Mouse (Mus musculus): Measurements from ENCODE around the gene Tnfsf12. TPM values are rescaled to one million over a fixed set of nuclear protein-coding genes. Genes with fewer than 3 reads are reported as not detected.

The Tnfsf12 gene
- polyA plus RNA-seq, 1 experiment: 5.5 TPM

DNA sequence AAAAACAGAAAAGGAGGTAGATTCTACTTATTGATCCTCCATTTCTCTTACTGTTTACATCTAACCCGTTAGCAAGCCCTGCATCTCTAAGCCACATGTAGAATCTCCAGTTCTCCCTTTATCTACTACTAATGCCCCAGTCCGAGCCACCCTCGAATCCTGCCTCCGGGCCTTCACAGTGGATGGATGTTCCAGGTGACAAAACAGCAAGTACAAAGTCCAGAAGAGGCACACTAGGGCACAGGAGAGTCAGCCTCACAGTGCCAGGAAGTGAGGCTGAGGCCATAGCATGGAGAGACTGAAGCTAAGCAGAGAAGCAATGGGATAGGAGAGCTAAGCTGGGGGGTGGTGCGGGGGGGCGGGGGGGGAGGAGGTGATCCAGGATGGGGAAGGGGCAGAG lies 2.8 kb downstream of the Tnfsf12 start:
- Histone ChIP-seq H3K4me2 (ENCODE audit: low read depth) (no peak overlapping the region), H3K27me3 (ENCODE audit: control insufficient read depth, insufficient read depth, insufficient read length) (no peaks in the 10 kb centered on the region), H3K4me3 (no peak overlapping the region), H3ac (ENCODE audit: control insufficient read depth, insufficient read length) (no peak overlapping the region), H3K79me2 (ENCODE audit: control insufficient read depth, insufficient read depth) (no peaks in the 10 kb centered on the region), H3K36me3 (ENCODE audit: control insufficient read depth, insufficient read depth) (no peaks in the 10 kb centered on the region)
- no peak for TF ChIP-seq REST (IDR thresholded peaks at IDR 0.05; ENCODE audit: insufficient read depth, insufficient read length)
- TF ChIP-seq E2F4 (IDR thresholded peaks at IDR 0.05; ENCODE audit: insufficient read depth): no peak

DNA sequence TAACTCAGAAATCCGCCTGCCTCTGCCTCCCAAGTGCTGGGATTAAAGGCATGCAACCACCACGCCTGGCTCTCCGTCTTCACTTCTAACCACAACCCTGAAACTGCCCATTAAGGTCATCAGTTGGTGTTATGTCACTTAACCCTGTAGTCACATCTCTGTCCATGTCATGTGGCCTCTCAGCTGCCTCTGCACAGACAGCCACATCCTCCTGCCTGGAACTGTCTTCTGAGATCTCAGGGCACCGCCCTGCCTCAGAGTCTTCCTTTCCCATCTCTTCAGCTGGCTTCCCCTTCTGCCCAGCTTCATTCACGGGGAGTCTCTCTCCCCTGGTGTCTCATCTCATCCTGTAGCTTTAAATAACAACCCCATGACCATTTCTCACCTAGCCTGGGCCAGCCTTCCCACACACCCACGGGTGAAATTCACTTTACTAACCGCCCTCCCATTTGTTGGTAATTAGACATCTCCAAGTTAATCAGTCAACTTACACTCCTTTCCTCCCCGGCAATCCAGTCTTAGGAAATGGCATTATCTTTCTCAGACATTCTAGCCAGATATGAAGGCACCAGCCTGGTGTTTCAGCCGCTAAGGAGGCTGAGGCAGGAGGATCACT lies 3.3 kb downstream of the Tnfsf12 start:
- Histone ChIP-seq H3K27me3 (ENCODE audit: control insufficient read depth, insufficient read depth, insufficient read length) (no peaks in the 10 kb centered on the region), H3K4me3 (no peak overlapping the region), H3K79me2 (ENCODE audit: control insufficient read depth, insufficient read depth) (no peaks in the 10 kb centered on the region), H3K36me3 (ENCODE audit: control insufficient read depth, insufficient read depth) (no peaks in the 10 kb centered on the region), H3K4me2 (ENCODE audit: low read depth) (no peak overlapping the region), H3ac (ENCODE audit: control insufficient read depth, insufficient read length) (no peak overlapping the region)
- TF ChIP-seq CEBPB (IDR thresholded peaks at IDR 0.05; ENCODE audit: insufficient read depth, poor library complexity, severe bottlenecking) (no peak), MYOG (IDR thresholded peaks at IDR 0.05; ENCODE audit: control insufficient read depth in 1 of 3, insufficient read depth in 1 of 3, insufficient read length in 2 of 3, low read depth in 2 of 3) (peak in 1 of 3 experiments; percentile 14), MYOD1 (IDR thresholded peaks at IDR 0.05; ENCODE audit: control insufficient read depth in 1 of 3, insufficient read length in 2 of 3, low read depth in 2 of 3) (peak in 1 of 3 experiments; percentile 46)

DNA sequence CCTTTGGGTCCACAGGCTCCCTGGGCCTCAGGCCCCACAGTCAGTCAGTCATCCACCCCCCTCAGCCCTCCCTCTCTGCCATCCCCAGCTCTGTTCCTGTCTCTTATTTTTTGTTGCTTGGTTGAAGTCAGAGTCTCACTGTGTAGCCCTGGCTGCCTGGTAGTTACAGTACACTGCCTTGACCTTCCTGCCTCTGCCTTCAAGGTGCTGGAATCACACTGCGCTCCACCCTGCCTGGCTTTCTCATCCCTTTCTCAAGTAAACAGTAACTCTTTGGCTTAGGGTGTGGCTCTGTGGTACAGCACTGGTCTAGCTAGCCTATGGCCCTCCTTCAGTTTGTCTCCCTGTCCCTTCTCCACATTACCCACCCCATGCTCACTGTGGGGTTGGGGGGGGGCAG lies 5.8 kb downstream of the Tnfsf12 start:
- no peak overlapping the region for H3ac ChIP-seq (ENCODE audit: control insufficient read depth, insufficient read length)
- no peaks in the 10 kb centered on the region for H3K79me2 ChIP-seq (ENCODE audit: control insufficient read depth, insufficient read depth)
- TF ChIP-seq POLR2AphosphoS2 (IDR thresholded peaks at IDR 0.05; ENCODE audit: insufficient read length, low read depth): no peak
- no peak for TF ChIP-seq SRF (IDR thresholded peaks at IDR 0.05; ENCODE audit: control insufficient read depth, insufficient read length, low read depth)
- no peak for TF ChIP-seq MAX (IDR thresholded peaks at IDR 0.05; ENCODE audit: low read depth)
- TF ChIP-seq TCF3 (IDR thresholded peaks at IDR 0.05; ENCODE audit: insufficient read length, low read depth): no peak
- TF ChIP-seq E2F4 (IDR thresholded peaks at IDR 0.05; ENCODE audit: insufficient read depth): no peak
- no peak for TF ChIP-seq REST (IDR thresholded peaks at IDR 0.05; ENCODE audit: insufficient read depth, insufficient read length)
- TF ChIP-seq USF1 (IDR thresholded peaks at IDR 0.05; ENCODE audit: low read depth): no peak
- no peak for TF ChIP-seq MYOG (IDR thresholded peaks at IDR 0.05; ENCODE audit: control insufficient read depth in 1 of 3, insufficient read depth in 1 of 3, insufficient read length in 2 of 3, low read depth in 2 of 3)
- no peak for TF ChIP-seq POLR2A (IDR thresholded peaks at IDR 0.05; ENCODE audit: insufficient read length, low read depth)
- no peak for TF ChIP-seq TCF12 (IDR thresholded peaks at IDR 0.05; ENCODE audit: insufficient read depth, poor library complexity, severe bottlenecking)
- no peak for TF ChIP-seq MYOD1 (IDR thresholded peaks at IDR 0.05; ENCODE audit: control insufficient read depth in 1 of 3, insufficient read length in 2 of 3, low read depth in 2 of 3)
- TF ChIP-seq CEBPB (IDR thresholded peaks at IDR 0.05; ENCODE audit: insufficient read depth, poor library complexity, severe bottlenecking): no peak
- no peak overlapping the region for H3K4me2 ChIP-seq (ENCODE audit: low read depth)
- no peak overlapping the region for H3K4me3 ChIP-seq
- no peaks in the 10 kb centered on the region for H3K36me3 ChIP-seq (ENCODE audit: control insufficient read depth, insufficient read depth)
- H3K27me3 ChIP-seq (ENCODE audit: control insufficient read depth, insufficient read depth, insufficient read length): no peaks in the 10 kb centered on the region

DNA sequence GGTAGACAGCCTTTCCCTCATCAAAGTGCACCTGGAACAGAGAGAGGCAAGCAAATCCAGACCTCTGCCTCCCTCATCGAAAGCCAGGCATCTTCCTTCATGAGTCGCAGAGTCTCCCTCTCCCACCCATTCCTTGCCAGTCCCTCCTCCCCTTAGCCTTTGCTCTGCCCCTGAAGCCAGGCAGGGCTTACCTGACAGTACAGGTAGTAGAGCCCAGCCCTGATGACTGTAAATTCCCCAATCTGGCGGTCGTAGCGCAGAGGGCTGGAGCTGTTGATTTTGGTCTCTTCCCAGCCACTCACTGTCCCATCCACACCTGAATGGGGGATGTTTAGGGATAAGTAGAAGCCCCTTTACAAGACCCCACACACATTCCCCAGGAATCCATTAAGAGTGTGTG lies 8.6 kb downstream of the Tnfsf12 start:
- TF ChIP-seq REST (IDR thresholded peaks at IDR 0.05; ENCODE audit: insufficient read depth, insufficient read length) (no peak), CEBPB (IDR thresholded peaks at IDR 0.05; ENCODE audit: insufficient read depth, poor library complexity, severe bottlenecking) (no peak), USF1 (IDR thresholded peaks at IDR 0.05; ENCODE audit: low read depth) (no peak), TCF12 (IDR thresholded peaks at IDR 0.05; ENCODE audit: insufficient read depth, poor library complexity, severe bottlenecking) (no peak), MAX (IDR thresholded peaks at IDR 0.05; ENCODE audit: low read depth) (no peak), MYOG (IDR thresholded peaks at IDR 0.05; ENCODE audit: control insufficient read depth in 1 of 3, insufficient read depth in 1 of 3, insufficient read length in 2 of 3, low read depth in 2 of 3) (no peak), SRF (IDR thresholded peaks at IDR 0.05; ENCODE audit: control insufficient read depth, insufficient read length, low read depth) (no peak), POLR2A (IDR thresholded peaks at IDR 0.05; ENCODE audit: insufficient read length, low read depth) (no peak), E2F4 (IDR thresholded peaks at IDR 0.05; ENCODE audit: insufficient read depth) (no peak), TCF3 (IDR thresholded peaks at IDR 0.05; ENCODE audit: insufficient read length, low read depth) (no peak), MYOD1 (IDR thresholded peaks at IDR 0.05; ENCODE audit: control insufficient read depth in 1 of 3, insufficient read length in 2 of 3, low read depth in 2 of 3) (no peak), POLR2AphosphoS2 (IDR thresholded peaks at IDR 0.05; ENCODE audit: insufficient read length, low read depth) (no peak)
- Histone ChIP-seq H3ac (ENCODE audit: control insufficient read depth, insufficient read length) (no peak overlapping the region), H3K79me2 (ENCODE audit: control insufficient read depth, insufficient read depth) (no peaks in the 10 kb centered on the region), H3K36me3 (ENCODE audit: control insufficient read depth, insufficient read depth) (no peaks in the 10 kb centered on the region), H3K4me3 (no peak overlapping the region), H3K4me2 (ENCODE audit: low read depth) (no peak overlapping the region), H3K27me3 (ENCODE audit: control insufficient read depth, insufficient read depth, insufficient read length) (no peaks in the 10 kb centered on the region)

DNA sequence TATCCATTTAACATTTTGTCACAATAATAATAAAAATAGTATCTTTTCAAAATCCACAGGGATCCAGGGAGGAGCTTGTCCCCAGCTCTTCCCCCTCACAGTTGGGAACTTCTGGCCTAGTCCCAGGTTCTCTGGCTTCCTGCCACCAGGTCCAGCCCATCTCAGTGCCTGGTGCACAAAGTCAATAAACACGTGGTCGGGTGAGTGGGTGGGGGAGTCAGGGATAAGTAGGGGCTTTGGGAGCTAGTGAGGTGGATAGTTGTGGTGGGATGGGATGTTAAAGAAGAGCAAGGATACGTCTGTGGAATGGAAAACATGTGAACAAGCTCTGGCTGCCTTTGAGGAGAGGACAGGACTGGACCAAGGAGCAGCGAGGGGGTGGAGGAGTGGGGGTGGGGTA lies 9.3 kb downstream of the Tnfsf12 start:
- Histone ChIP-seq H3K27me3 (ENCODE audit: control insufficient read depth, insufficient read depth, insufficient read length) (no peaks in the 10 kb centered on the region), H3K4me2 (ENCODE audit: low read depth) (no peak overlapping the region), H3ac (ENCODE audit: control insufficient read depth, insufficient read length) (no peak overlapping the region), H3K79me2 (ENCODE audit: control insufficient read depth, insufficient read depth) (peaks cover 3% of the 10 kb centered on the region), H3K36me3 (ENCODE audit: control insufficient read depth, insufficient read depth) (no peaks in the 10 kb centered on the region), H3K4me3 (no peak overlapping the region)
- TF ChIP-seq MAX (IDR thresholded peaks at IDR 0.05; ENCODE audit: low read depth) (no peak), REST (IDR thresholded peaks at IDR 0.05; ENCODE audit: insufficient read depth, insufficient read length) (no peak), TCF12 (IDR thresholded peaks at IDR 0.05; ENCODE audit: insufficient read depth, poor library complexity, severe bottlenecking) (no peak), USF1 (IDR thresholded peaks at IDR 0.05; ENCODE audit: low read depth) (no peak), POLR2AphosphoS2 (IDR thresholded peaks at IDR 0.05; ENCODE audit: insufficient read length, low read depth) (no peak), MYOG (IDR thresholded peaks at IDR 0.05; ENCODE audit: control insufficient read depth in 1 of 3, insufficient read depth in 1 of 3, insufficient read length in 2 of 3, low read depth in 2 of 3) (no peak), POLR2A (IDR thresholded peaks at IDR 0.05; ENCODE audit: insufficient read length, low read depth) (no peak), MYOD1 (IDR thresholded peaks at IDR 0.05; ENCODE audit: control insufficient read depth in 1 of 3, insufficient read length in 2 of 3, low read depth in 2 of 3) (no peak), SRF (IDR thresholded peaks at IDR 0.05; ENCODE audit: control insufficient read depth, insufficient read length, low read depth) (no peak), TCF3 (IDR thresholded peaks at IDR 0.05; ENCODE audit: insufficient read length, low read depth) (no peak), CEBPB (IDR thresholded peaks at IDR 0.05; ENCODE audit: insufficient read depth, poor library complexity, severe bottlenecking) (no peak), E2F4 (IDR thresholded peaks at IDR 0.05; ENCODE audit: insufficient read depth) (no peak)
